In genomic region chr13:99126971-99127370, GRCm38 (mm10) we compare ENCODE assay signal across 2 mouse cellular contexts. TPM values are rescaled to one million over a fixed set of nuclear protein-coding genes. Genes with fewer than 3 reads are reported as not detected.
"Had no signal": no experiment of that assay in that cellular context is flagged by ENCODE, and none has a peak within 500 bp of the region (broad histone marks: within the 10 kb centered on the region; RNA-seq: fewer than 3 reads in every experiment).

No protein-coding gene starts in this region.

RNA-seq across cellular contexts. Expression of gene Zfp366, which starts 57.7 kb away (rescaled TPM):
- total RNA-seq: granulocyte monocyte progenitor cell, adult 5-6 weeks had no signal
- polyA plus RNA-seq: erythroblast, embryonic 14.5 days had no signal
